Mouse (Mus musculus) heart, embryonic 15.5 days (tissue): ENCODE results near the gene Olfr9. TPM values are rescaled to one million over a fixed set of nuclear protein-coding genes. Genes with fewer than 3 reads are reported as not detected.
"Not testable (repeated sequence)": the region's sequence is repeated elsewhere in the genome, so short reads cannot be mapped to it uniquely, and the experiment has no call there.

Experiments
- ATAC-seq: fragments of 200-750 bp; cut with Nextera tagmentation; replicated peaks from 2 replicates; pipeline ENCODE4 v1.8.0; 2017; ENCODE audit warnings: low read depth, moderate TSS enrichment; ENCODE audit not compliant: insufficient number of reproducible peaks, insufficient read depth, low FRiP score
- H3K27ac ChIP-seq: fragments of 300-500 bp; sonication (generic); 2 replicates; pipeline ENCODE4 v1.5.1; 2015; ENCODE audit warnings: mild to moderate bottlenecking, inconsistent platforms
- H3K27me3 ChIP-seq: fragments of 300-500 bp; sonication (generic); 2 replicates; pipeline ENCODE4 v1.6.1; 2015; ENCODE audit warnings: inconsistent platforms
- H3K36me3 ChIP-seq: fragments of 300-500 bp; sonication (generic); 2 replicates; pipeline ENCODE4 v1.6.1; 2015; ENCODE audit warnings: mild to moderate bottlenecking, inconsistent platforms
- H3K4me1 ChIP-seq: fragments of 300-500 bp; sonication (generic); replicated peaks from 2 replicates; pipeline ENCODE4 v1.6.1; 2015; ENCODE audit warnings: inconsistent platforms
- H3K4me2 ChIP-seq: fragments of 300-500 bp; sonication (generic); 2 replicates; pipeline ENCODE4 v1.6.1; 2015; ENCODE audit warnings: inconsistent platforms, mild to moderate bottlenecking, moderate library complexity
- H3K4me3 ChIP-seq: fragments of 300-500 bp; sonication (generic); 2 replicates; pipeline ENCODE4 v1.5.1; 2015; ENCODE audit warnings: mild to moderate bottlenecking, inconsistent platforms
- H3K9ac ChIP-seq: fragments of 300-500 bp; sonication (generic); 2 replicates; pipeline ENCODE4 v1.6.1; 2015; ENCODE audit warnings: mild to moderate bottlenecking, inconsistent platforms
- H3K9me3 ChIP-seq: fragments of 300-500 bp; sonication (generic); replicated peaks from 2 replicates; pipeline ENCODE4 v1.6.1; 2016; ENCODE audit warnings: inconsistent platforms
- WGBS: fragments of 180-500 bp; shearing (Covaris S2); methylation state at CpG from one replicate; pipeline ENCODE4 v1.1.7; 2015; ENCODE audit warnings: mixed read lengths; 5-methylcytosine and 5-hydroxymethylcytosine counted together
- polyA plus RNA-seq: library from polyadenylated mRNA; unstranded; fragments of >200 nt; fragmentation: Nextera tagmentation; extraction: Ambion mirVana; gene quantifications from 2 replicates; pipeline ENCODE4 v1.2.1, GENCODE M21; 2015

Gene Olfr9
- polyA plus RNA-seq, 1 experiment from 2014 or later, result not detected

DNA sequence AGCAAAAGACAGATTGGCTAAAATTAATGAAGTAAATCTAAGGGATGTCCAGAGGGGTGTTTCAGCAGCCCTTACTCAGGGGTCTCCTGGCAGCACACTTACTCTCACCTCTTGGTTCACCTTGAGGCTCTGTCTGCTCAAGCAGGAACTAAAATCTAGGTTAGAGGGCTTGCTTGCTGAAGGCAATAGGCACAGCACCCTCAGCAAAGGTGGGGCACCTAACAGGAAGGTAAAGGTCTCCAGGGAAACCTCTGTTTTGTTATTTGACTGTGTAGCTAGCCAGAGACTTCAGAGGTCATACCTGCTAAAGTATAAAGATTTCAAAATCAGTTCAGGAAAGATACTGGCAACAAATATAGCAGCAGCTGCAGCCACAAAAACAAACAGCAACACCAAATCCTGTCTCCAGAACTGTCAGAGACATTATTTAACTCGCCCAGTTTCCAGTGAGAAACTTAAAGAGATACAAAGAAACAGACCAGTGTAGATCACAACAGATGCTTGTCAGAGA is 18.4 kb upstream of the Olfr9 start:
- Histone ChIP-seq H3K36me3 (no peaks in the 10 kb centered on the region), H3K9ac (no peak overlapping the region)
- no peak for ATAC-seq

DNA sequence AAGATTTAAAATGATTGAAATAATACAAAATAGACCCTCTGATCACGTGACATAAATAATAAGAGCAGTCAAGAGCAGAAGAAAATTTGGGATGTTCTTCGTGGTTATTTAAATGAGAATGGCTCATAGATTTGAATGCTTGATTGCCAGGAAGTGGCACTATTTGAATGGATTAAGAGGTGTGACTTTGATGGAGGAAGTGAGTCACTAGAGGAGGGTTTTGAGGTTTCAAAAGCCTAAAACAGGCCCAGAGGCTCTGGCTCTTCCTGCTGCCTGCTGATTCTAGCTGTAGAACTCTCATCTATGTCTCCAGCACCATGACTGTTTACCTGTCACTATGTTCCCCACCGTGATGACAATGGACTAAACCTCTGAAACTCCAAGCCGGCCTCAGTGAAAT is 16.4 kb upstream of the Olfr9 start:
- no peak overlapping the region for H3K4me3 ChIP-seq
- H3K9me3 ChIP-seq, result no peaks in the 10 kb centered on the region
- 64% methylated on average over 4 of the region's 4 CpGs for WGBS
- H3K36me3 ChIP-seq, result no peaks in the 10 kb centered on the region
- ATAC-seq, result no peak
- H3K27ac ChIP-seq, result no peak overlapping the region
- H3K4me2 ChIP-seq, result no peak overlapping the region
- H3K4me1 ChIP-seq, result no peaks in the 10 kb centered on the region
- no peak overlapping the region for H3K9ac ChIP-seq
- H3K27me3 ChIP-seq, result no peaks in the 10 kb centered on the region

More for the DNA sequence above, 18.4 kb upstream of the Olfr9 start:
- Histone ChIP-seq H3K4me2 (no peak overlapping the region), H3K4me3 (no peak overlapping the region), H3K27me3 (no peaks in the 10 kb centered on the region), H3K27ac (no peak overlapping the region), H3K4me1 (no peaks in the 10 kb centered on the region), H3K9me3 (no peaks in the 10 kb centered on the region)
- WGBS, result 48% methylated on average over 1 of the region's 1 CpGs

DNA sequence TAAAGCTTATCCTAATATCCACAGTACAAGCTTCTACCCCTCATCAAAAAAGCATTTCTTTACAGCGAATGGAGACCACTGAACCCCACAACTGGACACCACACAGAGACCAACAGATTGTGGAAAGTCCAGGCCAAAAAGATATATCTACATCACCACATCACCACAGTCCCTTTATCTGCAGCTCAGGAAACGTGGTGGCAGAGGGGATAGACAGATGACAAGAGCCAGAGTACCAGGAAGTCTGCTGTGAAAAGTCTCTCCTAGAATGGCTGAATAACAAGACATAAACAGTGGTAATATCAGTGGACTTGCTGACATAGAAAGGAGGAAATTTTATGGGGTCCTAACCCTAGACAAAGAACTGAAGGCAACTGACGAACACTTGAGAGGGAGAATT is 12.8 kb upstream of the Olfr9 start:
- H3K36me3 ChIP-seq, result no peaks in the 10 kb centered on the region
- no peak overlapping the region for H3K9ac ChIP-seq
- no peak overlapping the region for H3K4me3 ChIP-seq
- H3K4me1 ChIP-seq, result no peaks in the 10 kb centered on the region
- WGBS, result 39% methylated on average over 3 of the region's 3 CpGs
- no peak overlapping the region for H3K27ac ChIP-seq
- no peaks in the 10 kb centered on the region for H3K27me3 ChIP-seq
- H3K9me3 ChIP-seq, result no peaks in the 10 kb centered on the region
- ATAC-seq, result no peak
- H3K4me2 ChIP-seq, result no peak overlapping the region

DNA sequence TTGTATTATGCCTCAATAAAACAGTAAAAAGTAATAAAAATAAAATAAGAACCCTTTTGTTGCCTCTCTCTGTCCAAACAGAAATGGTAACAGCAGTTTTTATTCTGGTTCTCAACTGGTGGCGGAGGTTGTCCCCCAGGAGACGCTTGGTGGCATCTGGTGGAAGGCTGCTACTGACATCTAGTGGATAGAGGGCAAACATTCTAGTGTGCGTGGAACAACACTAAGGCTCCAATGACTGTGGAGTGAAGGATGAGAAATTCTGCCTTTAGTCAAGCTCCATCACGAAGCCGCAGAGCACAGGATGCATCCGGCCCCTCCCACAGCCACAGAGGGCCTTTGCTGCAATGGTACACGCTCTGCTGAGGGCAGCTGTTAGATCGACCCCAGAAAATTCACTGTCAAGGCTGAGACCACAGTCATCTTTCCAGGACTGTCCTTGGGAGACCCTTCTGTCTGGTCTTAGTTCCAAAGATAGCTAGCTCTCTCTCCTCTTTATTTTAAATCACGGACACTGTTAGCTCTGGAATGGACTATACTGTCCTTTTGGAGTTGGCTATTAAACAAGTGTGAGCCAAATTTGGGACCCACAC is 11.6 kb upstream of the Olfr9 start:
- Histone ChIP-seq H3K27ac (no peak overlapping the region), H3K27me3 (no peaks in the 10 kb centered on the region), H3K4me1 (no peaks in the 10 kb centered on the region), H3K9ac (no peak overlapping the region), H3K4me2 (no peak overlapping the region), H3K36me3 (no peaks in the 10 kb centered on the region), H3K9me3 (no peaks in the 10 kb centered on the region), H3K4me3 (no peak overlapping the region)
- no peak; the same call in 1 of the 2 replicates for ATAC-seq
- 18% methylated on average over 9 of the region's 9 CpGs for WGBS

DNA sequence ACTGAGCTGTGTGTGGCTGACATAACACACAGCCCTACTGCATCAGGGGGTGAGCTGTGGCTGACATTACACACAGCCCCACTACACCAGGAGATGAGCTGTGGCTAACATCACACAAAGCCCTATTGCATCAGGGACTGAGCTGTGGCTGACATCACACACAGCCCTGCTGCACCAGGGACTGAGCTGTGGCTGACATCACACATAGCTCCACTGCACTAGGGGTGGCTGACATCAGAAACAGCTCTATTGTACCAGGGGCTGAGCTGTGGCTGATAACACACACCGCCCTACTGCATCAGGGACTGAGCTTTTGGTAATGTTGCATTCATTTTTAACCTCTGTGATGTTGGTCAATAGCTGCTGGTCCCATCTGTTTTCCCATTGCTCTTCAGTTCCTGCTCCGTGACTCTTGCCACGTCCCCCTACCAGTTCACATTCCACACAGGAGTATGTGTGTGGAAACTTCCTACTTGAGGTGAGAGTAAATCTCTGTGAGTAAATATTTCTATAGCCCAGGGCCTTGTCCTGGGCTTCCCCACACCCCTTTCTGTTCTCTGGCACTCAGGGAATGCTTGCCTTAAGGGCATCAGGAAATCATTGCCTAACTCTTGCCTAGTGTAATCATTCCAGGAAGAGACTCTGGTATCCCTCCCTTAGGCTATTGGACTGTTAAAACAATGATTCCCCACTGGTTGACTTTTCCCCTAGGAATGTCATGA is 8.4 kb upstream of the Olfr9 start:
- WGBS, result 41% methylated on average over 3 of the region's 3 CpGs

DNA sequence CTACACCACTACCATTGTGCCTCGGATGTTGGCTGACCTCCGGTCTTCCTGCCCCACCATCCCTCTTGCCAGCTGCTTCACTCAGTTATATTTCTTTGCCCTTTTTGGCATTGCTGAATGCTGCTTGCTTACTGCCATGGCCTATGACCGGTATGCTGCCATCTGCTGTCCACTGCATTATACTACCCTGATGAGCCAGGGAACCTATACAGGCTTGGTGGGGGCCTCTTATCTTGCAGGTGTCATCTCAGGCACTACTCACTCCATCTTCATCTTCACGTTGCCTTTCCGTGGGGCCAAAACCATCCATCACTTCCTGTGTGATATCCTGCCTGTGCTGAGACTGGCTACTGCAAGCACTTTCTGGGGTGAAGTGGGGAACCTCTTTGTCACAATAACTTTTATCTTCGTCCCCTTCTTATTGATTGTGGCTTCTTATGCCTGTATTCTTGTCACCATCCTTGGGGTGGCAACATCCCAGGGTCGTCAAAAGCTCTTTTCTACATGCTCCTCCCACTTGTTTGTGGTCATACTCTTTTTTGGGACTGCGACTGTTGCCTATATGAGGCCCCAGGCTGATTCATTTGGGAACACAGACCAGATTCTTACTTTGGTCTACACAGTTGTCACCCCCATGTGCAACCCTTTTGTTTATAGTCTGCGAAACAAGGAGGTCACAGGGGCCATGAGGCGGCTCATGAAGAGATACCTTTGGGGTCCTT is 1.1 kb downstream of the Olfr9 start:
- not testable (repeated sequence) for H3K4me3 ChIP-seq, H3K36me3 ChIP-seq, H3K4me2 ChIP-seq, H3K27ac ChIP-seq, H3K4me1 ChIP-seq, H3K9ac ChIP-seq, H3K27me3 ChIP-seq, H3K9me3 ChIP-seq
- ATAC-seq, result 0 out of 2 replicates have a peak, but pooled peaks have one; percentile 50
- WGBS, result 62% methylated on average over 7 of the region's 10 CpGs

More for the DNA sequence above, 8.4 kb upstream of the Olfr9 start:
- Histone ChIP-seq H3K27me3 (no peaks in the 10 kb centered on the region), H3K4me1 (no peaks in the 10 kb centered on the region), H3K4me3 (no peak overlapping the region), H3K27ac (no peak overlapping the region), H3K9me3 (no peaks in the 10 kb centered on the region), H3K4me2 (no peak overlapping the region), H3K9ac (no peak overlapping the region), H3K36me3 (no peaks in the 10 kb centered on the region)
- no peak for ATAC-seq

DNA sequence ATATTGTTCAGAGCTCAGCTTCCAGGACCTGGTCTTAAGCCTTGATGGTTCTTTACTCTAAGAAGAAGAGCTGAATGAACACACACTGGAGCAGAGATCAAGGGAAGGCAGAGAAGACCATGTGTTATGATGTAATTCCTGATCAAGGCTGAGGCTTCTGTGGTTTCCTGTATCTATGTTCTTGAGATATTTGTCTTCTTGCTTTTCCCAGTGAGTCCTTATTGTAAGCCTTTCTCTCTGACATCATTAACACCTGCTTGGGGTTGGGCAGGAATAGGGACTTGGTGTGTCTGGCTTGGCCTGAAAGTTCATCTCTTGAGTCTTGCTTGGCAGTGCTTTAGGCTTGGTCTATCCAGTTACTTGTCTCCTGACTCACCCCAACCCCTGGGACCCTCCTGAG is 1.8 kb downstream of the Olfr9 start:
- no peak overlapping the region for H3K27ac ChIP-seq
- H3K9ac ChIP-seq, result no peak overlapping the region
- no peak overlapping the region for H3K4me3 ChIP-seq
- ATAC-seq, result no peak; the same call in 1 of the 2 replicates
- no peaks in the 10 kb centered on the region for H3K9me3 ChIP-seq
- no peak overlapping the region for H3K4me2 ChIP-seq
- H3K27me3 ChIP-seq, result no peaks in the 10 kb centered on the region
- no peaks in the 10 kb centered on the region for H3K36me3 ChIP-seq
- H3K4me1 ChIP-seq, result no peaks in the 10 kb centered on the region

DNA sequence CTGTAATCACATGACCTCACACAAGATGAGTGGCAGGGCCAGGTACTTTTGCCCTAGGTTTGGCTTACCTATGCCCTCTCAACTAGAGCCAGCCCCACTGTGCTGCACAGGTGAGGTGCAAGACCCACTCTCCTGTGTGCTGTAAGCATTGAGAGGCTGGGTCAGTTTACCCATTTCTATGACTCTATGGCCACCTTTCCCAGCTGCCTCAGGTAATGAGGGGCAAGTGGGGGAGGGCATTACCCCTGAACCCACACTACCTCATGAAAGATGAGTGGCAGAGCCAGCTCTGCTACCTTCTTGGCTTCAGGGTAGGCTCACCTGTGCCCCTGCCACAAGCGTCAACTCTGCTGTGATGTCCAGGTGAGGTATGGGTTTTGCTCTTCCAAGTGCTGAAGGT is 6.6 kb downstream of the Olfr9 start:
- WGBS, result 94% methylated on average over 1 of the region's 1 CpGs
- no peaks in the 10 kb centered on the region for H3K27me3 ChIP-seq
- no peak overlapping the region for H3K9ac ChIP-seq
- no peak overlapping the region for H3K4me2 ChIP-seq
- no peaks in the 10 kb centered on the region for H3K9me3 ChIP-seq
- no peak overlapping the region for H3K4me3 ChIP-seq
- ATAC-seq, result 0 out of 2 replicates have a peak, but pooled peaks have one; percentile 10
- no peaks in the 10 kb centered on the region for H3K4me1 ChIP-seq
- H3K27ac ChIP-seq, result no peak overlapping the region
- H3K36me3 ChIP-seq, result no peaks in the 10 kb centered on the region

DNA sequence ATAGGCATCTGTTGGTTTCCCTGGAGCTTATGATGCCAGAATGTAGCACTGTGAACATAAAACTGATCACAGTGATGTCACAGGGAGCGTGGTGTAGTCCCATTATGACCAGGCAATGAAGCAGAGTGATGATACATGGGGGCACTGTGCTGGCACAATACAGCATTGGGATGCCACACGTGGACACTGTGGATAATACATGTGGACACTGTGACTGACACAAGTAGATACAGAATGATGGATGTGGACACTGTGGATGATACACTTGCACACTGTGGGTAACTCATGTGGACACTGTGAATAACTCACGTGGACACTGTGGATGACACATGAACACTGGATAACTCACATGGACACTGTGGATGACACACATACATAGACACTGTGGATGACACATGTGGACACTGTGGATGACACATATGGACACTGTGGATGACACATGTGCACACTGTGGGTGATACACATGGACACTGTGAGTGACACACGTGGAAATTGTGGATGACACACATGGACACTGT is 7.4 kb downstream of the Olfr9 start:
- no peaks in the 10 kb centered on the region for H3K4me1 ChIP-seq
- H3K27me3 ChIP-seq, result no peaks in the 10 kb centered on the region
- no peak for ATAC-seq
- no peak overlapping the region for H3K27ac ChIP-seq
- H3K4me3 ChIP-seq, result no peak overlapping the region
- H3K4me2 ChIP-seq, result no peak overlapping the region
- no peaks in the 10 kb centered on the region for H3K9me3 ChIP-seq
- no peak overlapping the region for H3K9ac ChIP-seq
- H3K36me3 ChIP-seq, result no peaks in the 10 kb centered on the region
- 67% methylated on average over 4 of the region's 4 CpGs for WGBS

DNA sequence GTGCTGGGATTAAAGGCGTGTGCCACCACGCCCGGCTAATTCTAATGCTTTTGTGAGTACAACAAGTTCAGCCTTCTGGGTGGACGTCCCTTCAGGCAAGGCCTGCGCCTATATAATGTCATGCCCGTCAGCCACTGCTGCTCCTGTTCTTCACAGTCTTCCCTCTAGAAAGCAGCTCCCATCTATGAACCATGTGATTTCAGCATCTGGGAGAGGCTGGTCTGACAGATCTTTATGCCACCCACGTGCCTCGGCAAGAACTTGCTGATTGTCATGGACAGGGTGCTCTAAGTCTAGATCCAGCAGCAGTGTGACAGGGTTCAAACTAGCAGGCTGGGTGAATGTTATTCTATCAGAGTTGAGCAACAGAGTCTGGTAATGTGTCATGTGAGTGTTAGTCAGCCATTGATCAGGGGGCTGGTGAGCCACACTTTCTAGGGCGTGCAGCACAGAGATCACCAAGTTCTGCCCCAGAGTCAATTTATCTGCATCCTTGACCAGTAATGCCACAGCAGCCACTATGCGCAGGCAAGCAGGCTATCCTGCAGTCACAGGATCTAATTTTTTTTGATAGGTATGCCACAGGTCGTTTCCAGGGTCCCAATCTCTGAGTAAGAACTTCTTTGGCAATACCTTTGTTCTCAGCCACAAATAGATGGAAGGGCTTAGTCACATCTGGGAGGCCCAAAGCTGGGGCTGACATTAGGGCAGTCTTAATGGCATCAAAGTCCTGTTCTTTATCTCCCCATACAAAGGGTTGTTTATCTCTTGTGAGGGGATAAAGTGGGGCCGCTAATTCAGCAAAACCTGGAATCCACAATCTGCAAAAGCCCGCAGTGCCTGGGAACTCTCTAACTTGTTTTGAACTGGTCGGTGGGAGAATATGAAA is 15.0 kb downstream of the Olfr9 start:
- 72% methylated on average over 14 of the region's 14 CpGs for WGBS
- Histone ChIP-seq H3K9ac (no peak overlapping the region), H3K9me3 (no peaks in the 10 kb centered on the region), H3K27me3 (no peaks in the 10 kb centered on the region), H3K4me3 (no peak overlapping the region), H3K36me3 (no peaks in the 10 kb centered on the region), H3K4me1 (no peaks in the 10 kb centered on the region), H3K27ac (no peak overlapping the region), H3K4me2 (no peak overlapping the region)
- no peak for ATAC-seq
